Mouse (Mus musculus): Measurements from ENCODE around the gene Fam118b.

GRCm38 (mm10) chr9:35192983-35193542 is 74.5 kb downstream of the Fam118b start:
- TF ChIP-seq CTCF (IDR thresholded peaks at IDR 0.05; ENCODE audit: control insufficient read depth, insufficient read depth, insufficient replicate concordance, low read depth, low read length) (no peak), POLR2A (IDR thresholded peaks at IDR 0.05; ENCODE audit: control insufficient read depth, low read depth, low read length) (no peak)

All from testis, adult 2 months (tissue).